Mouse (Mus musculus): ENCODE measurements at regions not wholly inside any gene's neighbourhood (a gene's known extent, or its start where the extent isn't known, plus 50 kb on each side); places are given as distances from the start of the nearest gene placed in this dataset.

DNA sequence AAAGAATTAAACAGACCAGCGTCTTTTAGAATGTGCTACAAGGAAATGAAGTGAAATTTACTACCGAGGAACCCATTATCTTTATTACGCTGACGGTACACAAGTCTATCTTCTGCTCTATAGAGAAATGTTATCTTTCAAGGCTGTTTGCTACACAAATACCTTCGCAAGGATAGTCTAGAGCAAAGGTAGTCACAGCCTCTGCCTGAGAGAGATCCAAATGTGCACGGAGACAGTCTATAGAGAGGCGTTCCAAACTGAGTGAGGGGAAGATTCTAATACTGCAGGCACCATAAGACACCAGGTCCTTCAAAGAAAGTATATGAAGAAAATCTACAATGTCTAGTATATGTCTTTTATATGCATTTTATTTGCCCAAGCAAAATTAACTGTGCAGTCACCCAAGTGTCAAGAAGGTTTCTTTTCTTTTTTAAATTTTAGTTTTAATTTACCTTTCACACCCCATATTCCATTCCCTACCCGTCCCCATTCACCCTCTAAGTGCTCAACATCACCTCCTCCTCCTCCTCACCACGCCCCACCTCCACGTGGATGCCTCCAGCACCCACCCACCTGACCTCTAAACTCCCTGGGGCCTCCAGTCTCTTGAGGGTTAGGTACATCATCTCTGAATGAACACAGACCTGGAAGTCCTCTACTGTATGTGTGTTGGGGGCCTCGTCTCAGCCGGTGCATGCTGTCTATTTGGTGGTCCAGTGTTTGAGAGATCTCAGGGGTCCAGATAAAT is 99.7 kb upstream of the Pde3a start:
- TF ChIP-seq CTCF (IDR thresholded peaks at IDR 0.05; ENCODE audit: low read depth, low read length): no peak
- TF ChIP-seq POLR2A (IDR thresholded peaks at IDR 0.05; ENCODE audit: borderline replicate concordance, low read depth, low read length): no peak
